In genomic region chr11:4184251-4184952, GRCm38 (mm10) we compare ENCODE assay signal across 13 mouse cellular contexts. TPM values are rescaled to one million over a fixed set of nuclear protein-coding genes. Genes with fewer than 3 reads are reported as not detected.
DNase-seq lines count a peak whose midpoint lies in the region; ATAC-seq lines count a peak whose summit lies in the region.
"Had no signal": no experiment of that assay in that cellular context is flagged by ENCODE, and none has a peak within 500 bp of the region (broad histone marks: within the 10 kb centered on the region; RNA-seq: fewer than 3 reads in every experiment).

No protein-coding gene starts in this region.

- H3K36me3 ChIP-seq in kidney, embryonic 15.5 days = peaks cover 42% of the 10 kb centered on the region

- no peak for ATAC-seq in kidney, embryonic 15.5 days (replicated peaks; ENCODE audit: low FRiP score)
- no peak for ATAC-seq in megakaryocyte progenitor cell, adult 5-6 weeks (replicated peaks; ENCODE audit: poor library complexity)

- no peak overlapping the region for H3K9ac ChIP-seq in kidney, embryonic 15.5 days
- H3K9ac ChIP-seq: neural tube, embryonic 12.5 days had no signal

- no peaks in the 10 kb centered on the region for H3K27me3 ChIP-seq in kidney, embryonic 15.5 days
- H3K27me3 ChIP-seq: neural tube, embryonic 12.5 days had no signal

- peak overlapping the region; percentile 56; the same call in 1 of the 2 replicates for H3K27ac ChIP-seq in kidney, embryonic 15.5 days
- H3K27ac ChIP-seq: neural tube, embryonic 12.5 days had no signal

- 72% methylated on average over 4 of the region's 4 CpGs for WGBS in kidney, embryonic 15.5 days

- H3K4me2 ChIP-seq in kidney, embryonic 15.5 days = no peak overlapping the region
- H3K4me2 ChIP-seq: neural tube, embryonic 12.5 days had no signal

- peaks cover 22% of the 10 kb centered on the region for H3K4me1 ChIP-seq in kidney, embryonic 15.5 days

- DNase-seq in kidney, postnatal 14 days = no peak
- peak; percentile 16 for DNase-seq in thymus, postnatal 14 days
- DNase-seq in thymus, postnatal 4 days = no peak
- peak; percentile 50 for DNase-seq in brain, adult 2 months (ENCODE audit: low read depth, low spot score)
- DNase-seq in ovary, postnatal 14 days (ENCODE audit: low spot score) = no peak
- no peak for DNase-seq in spleen, postnatal 36 days (ENCODE audit: low spot score in 2 of 2)
- DNase-seq: gastrocnemius, postnatal 25 days; left cerebral cortex, postnatal 4 days; lung, postnatal 10 days; right cerebral cortex, postnatal 25 days had no signal

- no peaks in the 10 kb centered on the region for H3K9me3 ChIP-seq in kidney, embryonic 15.5 days (replicated peaks)
- H3K9me3 ChIP-seq: neural tube, embryonic 12.5 days had no signal

- H3K4me3 ChIP-seq in kidney, embryonic 15.5 days (replicated peaks) = no peak overlapping the region
- H3K4me3 ChIP-seq: neural tube, embryonic 12.5 days had no signal

RNA-seq across cellular contexts. Expression of gene Tbc1d10a, which starts 2.2 kb away (rescaled TPM):
- 43.9 and 44.5 TPM in 2 replicates for polyA plus RNA-seq in kidney, embryonic 15.5 days (2015; fragmentation: Nextera tagmentation; extraction: Ambion mirVana)
- 1.9 and 2.7 TPM in 2 replicates for total RNA-seq in megakaryocyte progenitor cell, adult 5-6 weeks (2015)
- total RNA-seq in megakaryocyte progenitor cell, adult 5-6 weeks (2017) = 4.3 and 8.0 TPM in 2 replicates

RNA-seq across cellular contexts. Expression of gene Sf3a1, which starts 24.3 kb away (rescaled TPM):
- 57.8 and 61.7 TPM in 2 replicates for polyA plus RNA-seq in kidney, embryonic 15.5 days (2015; fragmentation: Nextera tagmentation; extraction: Ambion mirVana)
- total RNA-seq in megakaryocyte progenitor cell, adult 5-6 weeks (2015) = 64.8 and 65.7 TPM in 2 replicates
- 35.3 and 40.0 TPM in 2 replicates for total RNA-seq in megakaryocyte progenitor cell, adult 5-6 weeks (2017)

RNA-seq across cellular contexts. Expression of gene Ccdc157, which starts 24.3 kb away (rescaled TPM):
- 7.2 and 9.0 TPM in 2 replicates for polyA plus RNA-seq in kidney, embryonic 15.5 days (2015; fragmentation: Nextera tagmentation; extraction: Ambion mirVana)
- total RNA-seq in megakaryocyte progenitor cell, adult 5-6 weeks (2015) = 0.44 and 0.54 TPM in 2 replicates
- total RNA-seq in megakaryocyte progenitor cell, adult 5-6 weeks (2017) = 0.67 and 0.95 TPM in 2 replicates

RNA-seq across cellular contexts. Expression of gene Castor1, which starts 33.6 kb away (rescaled TPM):
- polyA plus RNA-seq in kidney, embryonic 15.5 days (2015; fragmentation: Nextera tagmentation; extraction: Ambion mirVana) = 6.0 and 6.5 TPM in 2 replicates
- 0.59 and 0.61 TPM in 2 replicates for total RNA-seq in megakaryocyte progenitor cell, adult 5-6 weeks (2015)
- total RNA-seq in megakaryocyte progenitor cell, adult 5-6 weeks (2017) = 0.42 and 0.47 TPM in 2 replicates

RNA-seq across cellular contexts. Expression of gene Rnf215, which starts 49.4 kb away (rescaled TPM):
- 27.4 and 28.2 TPM in 2 replicates for polyA plus RNA-seq in kidney, embryonic 15.5 days (2015; fragmentation: Nextera tagmentation; extraction: Ambion mirVana)
- 2.5 and 4.7 TPM in 2 replicates for total RNA-seq in megakaryocyte progenitor cell, adult 5-6 weeks (2015)
- total RNA-seq in megakaryocyte progenitor cell, adult 5-6 weeks (2017) = 5.9 and 8.8 TPM in 2 replicates

Comparison
In these comparisons a context has a peak if more than half of its experiments do, and no peak if none do; other contexts are left out.
1. DNase-seq: peak in thymus, postnatal 14 days (single experiment) and brain, adult 2 months (single experiment); none in kidney, postnatal 14 days (single experiment), thymus, postnatal 4 days (single experiment), ovary, postnatal 14 days (single experiment) and spleen, postnatal 36 days (0 of 2).